Mouse (Mus musculus) heart, embryonic 14.5 days (tissue): Measurements from ENCODE around the gene Gucy2d. TPM values are rescaled to one million over a fixed set of nuclear protein-coding genes. Genes with fewer than 3 reads are reported as not detected.

Experiments used
- ATAC-seq: fragments of 200-750 bp; cut with Nextera tagmentation; 2 replicates; pipeline ENCODE4 v1.8.0; 2017; ENCODE audit warnings: low read depth, moderate TSS enrichment; ENCODE audit not compliant: insufficient number of reproducible peaks, insufficient read depth, low FRiP score
- H3K27ac ChIP-seq, 2 experiments: fragments of 200-500 bp in 1 of 2; fragments of 300-500 bp in 1 of 2; sonication (generic) in 1 of 2; replicated peaks in 1 of 2; 2 replicates each; pipeline ENCODE4 v1.5.1; 2012 to 2014; ENCODE audit warnings: low read depth in 2 of 2, low read length in 2 of 2, control low read depth in 1 of 2, mild to moderate bottlenecking in 1 of 2, mixed read lengths in 1 of 2; ENCODE audit not compliant: control insufficient read depth in 1 of 2, insufficient read depth in 1 of 2
- H3K27me3 ChIP-seq: fragments of 300-500 bp; sonication (generic); 2 replicates; pipeline ENCODE4 v1.6.1; 2014; ENCODE audit warnings: mild to moderate bottlenecking, low read length, control low read depth; ENCODE audit not compliant: control insufficient read depth, insufficient read depth
- H3K36me3 ChIP-seq: fragments of 300-500 bp; sonication (generic); 2 replicates; pipeline ENCODE4 v1.6.1; 2014; ENCODE audit warnings: mild to moderate bottlenecking, control low read depth, low read length, mixed read lengths; ENCODE audit not compliant: control insufficient read depth, insufficient read depth
- H3K4me1 ChIP-seq, 2 experiments: fragments of 200-500 bp in 1 of 2; fragments of 300-500 bp in 1 of 2; sonication (generic) in 1 of 2; 2 replicates each; pipeline ENCODE4 v1.6.1; 2012 to 2014; ENCODE audit warnings: low read length in 2 of 2, control low read depth in 1 of 2, mixed read lengths in 1 of 2; ENCODE audit not compliant: control insufficient read depth in 2 of 2, insufficient read depth in 2 of 2
- H3K4me2 ChIP-seq: fragments of 300-500 bp; sonication (generic); 2 replicates; pipeline ENCODE4 v1.6.1; 2014; ENCODE audit warnings: mild to moderate bottlenecking, low read length
- H3K4me3 ChIP-seq, 2 experiments: fragments of 200-500 bp in 1 of 2; fragments of 300-500 bp in 1 of 2; sonication (generic) in 1 of 2; 2 replicates each; pipeline ENCODE4 v1.5.1; 2012 to 2014; ENCODE audit warnings: low read length in 2 of 2, mild to moderate bottlenecking in 2 of 2, control low read depth in 1 of 2, low read depth in 1 of 2, moderate library complexity in 1 of 2; ENCODE audit not compliant: control insufficient read depth in 1 of 2, insufficient read depth in 1 of 2
- H3K9ac ChIP-seq: fragments of 300-500 bp; sonication (generic); 2 replicates; pipeline ENCODE4 v1.6.1; 2014; ENCODE audit warnings: mild to moderate bottlenecking, low read length
- H3K9me3 ChIP-seq: fragments of 300-500 bp; sonication (generic); 2 replicates; pipeline ENCODE4 v1.6.1; 2016; ENCODE audit warnings: low read length, control low read depth; ENCODE audit not compliant: control insufficient read depth
- WGBS: fragments of 180-500 bp; shearing (Covaris S2); extraction: QIAGEN DNeasy Blood & Tissue Kit; methylation state at CpG from one replicate; pipeline ENCODE4 v1.1.7; 2014; 5-methylcytosine and 5-hydroxymethylcytosine counted together
- polyA plus RNA-seq: library from polyadenylated mRNA; unstranded; fragments of >200 nt; fragmentation: Nextera tagmentation; extraction: Ambion mirVana; gene quantifications from 2 replicates; pipeline ENCODE4 v1.2.1, GENCODE M21; 2014

Gene Gucy2d
- polyA plus RNA-seq, 1 experiment from 2014 or later, result not detected

DNA sequence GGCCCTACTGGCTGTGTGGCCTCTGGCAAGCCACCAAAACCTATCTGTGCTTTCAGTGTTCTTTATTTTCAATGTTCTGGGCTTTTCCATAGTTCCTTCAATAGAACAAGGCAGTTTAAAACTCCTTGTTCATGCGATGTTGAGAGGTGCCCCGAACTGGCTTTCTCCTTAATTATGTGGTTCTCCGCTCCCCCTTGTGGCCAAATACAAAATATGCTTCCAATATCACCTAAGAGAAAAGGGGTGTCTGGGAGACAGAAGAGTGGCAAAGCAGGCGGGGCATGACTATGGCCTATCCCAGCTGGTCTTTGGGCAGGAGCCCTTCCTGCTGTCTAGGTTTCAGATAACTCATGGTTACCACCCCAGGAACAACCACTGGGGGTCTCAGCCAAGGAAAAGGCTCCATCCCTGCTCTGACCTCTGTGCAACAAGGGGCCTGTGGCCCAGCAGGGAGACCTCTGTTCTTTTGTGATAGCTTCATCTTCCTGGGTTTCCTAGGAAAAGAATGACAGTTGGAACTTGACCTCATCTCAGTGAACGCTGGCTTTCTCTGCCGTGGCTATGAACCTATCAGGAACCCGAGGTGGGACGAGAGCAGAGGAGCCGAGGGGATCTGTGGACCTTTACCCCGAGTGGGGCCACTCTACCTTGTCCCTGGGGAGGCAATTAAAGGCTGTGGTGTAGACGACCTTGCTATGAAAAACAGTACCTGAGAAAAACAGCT lies 7.5 kb downstream of the Gucy2d start:
- H3K4me2 ChIP-seq, result no peak overlapping the region
- ATAC-seq, result no peak
- H3K4me3 ChIP-seq, result no peak overlapping the region
- no peaks in the 10 kb centered on the region for H3K4me1 ChIP-seq
- no peak overlapping the region for H3K9ac ChIP-seq
- no peaks in the 10 kb centered on the region for H3K36me3 ChIP-seq
- WGBS, result 61% methylated on average over 11 of the region's 11 CpGs
- H3K27me3 ChIP-seq, result no peaks in the 10 kb centered on the region
- no peak overlapping the region for H3K27ac ChIP-seq
- H3K9me3 ChIP-seq, result no peaks in the 10 kb centered on the region

DNA sequence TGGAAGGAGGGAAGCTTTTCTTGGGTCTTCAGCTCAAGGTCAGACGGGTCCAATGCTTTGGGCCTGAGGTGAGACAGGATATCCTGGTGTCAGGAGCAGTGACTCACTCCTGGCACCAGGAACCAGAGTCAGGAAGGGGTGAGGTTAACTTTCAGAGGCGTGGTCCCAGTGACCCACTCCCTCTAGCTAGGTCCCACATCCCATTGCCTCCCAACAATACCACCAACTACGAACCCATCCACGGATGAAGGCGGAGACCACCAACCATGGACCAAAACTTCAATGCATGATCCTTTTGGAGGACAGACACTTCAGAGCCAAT lies 8.1 kb downstream of the Gucy2d start:
- no peaks in the 10 kb centered on the region for H3K9me3 ChIP-seq
- WGBS, result 78% methylated on average over 5 of the region's 5 CpGs
- no peaks in the 10 kb centered on the region for H3K4me1 ChIP-seq
- H3K27ac ChIP-seq, result no peak overlapping the region
- H3K36me3 ChIP-seq, result no peaks in the 10 kb centered on the region
- H3K9ac ChIP-seq, result no peak overlapping the region
- H3K4me2 ChIP-seq, result no peak overlapping the region
- no peak for ATAC-seq
- H3K27me3 ChIP-seq, result no peaks in the 10 kb centered on the region
- H3K4me3 ChIP-seq, result no peak overlapping the region

DNA sequence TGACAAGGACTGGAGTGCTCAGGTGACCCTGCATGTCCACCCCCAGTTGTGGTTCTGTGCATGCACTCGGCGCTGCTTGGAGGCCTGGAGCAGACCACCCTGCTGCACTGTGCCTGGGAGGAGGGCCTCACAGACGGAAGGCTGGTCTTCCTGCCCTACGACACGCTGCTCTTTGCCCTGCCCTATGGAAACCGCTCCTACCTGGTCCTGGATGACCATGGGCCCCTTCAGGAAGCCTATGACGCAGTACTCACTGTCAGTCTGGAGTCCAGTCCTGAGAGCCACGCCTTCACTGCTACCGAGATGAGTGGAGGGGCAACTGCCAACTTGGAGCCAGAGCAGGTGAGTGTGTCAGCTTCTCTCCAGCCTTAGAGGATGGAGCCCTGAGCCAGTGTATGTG lies 9.5 kb downstream of the Gucy2d start:
- Histone ChIP-seq H3K36me3 (no peaks in the 10 kb centered on the region), H3K27ac (no peak overlapping the region), H3K27me3 (no peaks in the 10 kb centered on the region), H3K4me1 (peaks cover 0 to 4% of the 10 kb centered on the region in 2 experiments; a peak in 2 of 4 replicates), H3K4me2 (no peak overlapping the region), H3K9me3 (no peaks in the 10 kb centered on the region), H3K9ac (no peak overlapping the region), H3K4me3 (no peak overlapping the region)
- 74% methylated on average over 9 of the region's 9 CpGs for WGBS
- no peak for ATAC-seq

DNA sequence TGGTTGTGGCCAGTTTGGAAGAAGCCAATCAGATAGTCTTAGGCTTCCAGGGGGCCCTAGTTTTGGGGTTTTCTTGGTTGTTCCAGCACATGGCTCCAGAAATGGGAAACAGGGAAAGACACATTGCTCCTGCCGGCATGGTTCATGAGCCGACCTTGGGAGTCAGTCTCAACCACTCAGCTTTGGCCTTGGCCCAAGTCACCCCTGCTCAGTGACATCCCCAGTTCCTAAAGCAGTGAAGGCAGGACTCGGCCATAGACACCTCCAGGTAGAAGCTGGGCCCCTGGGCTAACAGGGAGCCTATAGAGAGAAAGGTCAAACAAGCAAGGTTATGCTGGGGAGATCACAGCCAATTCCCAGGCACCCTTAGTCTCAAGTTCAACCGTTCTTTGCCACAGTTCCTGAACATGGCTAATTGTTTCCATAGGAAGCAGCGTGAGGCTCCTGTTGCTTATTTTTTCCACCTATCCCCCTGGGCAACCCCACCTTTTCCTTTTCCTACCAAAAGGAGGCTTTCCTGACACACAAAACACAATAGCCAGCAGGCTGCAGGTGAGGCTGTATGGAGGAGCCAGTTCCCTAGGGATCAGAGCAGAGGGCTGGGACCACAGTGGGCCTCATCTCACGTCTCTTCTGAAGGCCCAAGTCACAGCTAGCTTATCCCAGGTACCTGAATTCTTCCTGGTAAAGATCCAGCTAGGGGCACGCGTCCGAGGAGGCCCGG lies 14.3 kb downstream of the Gucy2d start:
- Histone ChIP-seq H3K9me3 (no peaks in the 10 kb centered on the region), H3K36me3 (no peaks in the 10 kb centered on the region), H3K27me3 (no peaks in the 10 kb centered on the region), H3K4me3 (no peak overlapping the region), H3K27ac (no peak overlapping the region), H3K4me1 (peaks cover 0 to 6% of the 10 kb centered on the region in 2 experiments; a peak in 2 of 4 replicates), H3K9ac (no peak overlapping the region), H3K4me2 (no peak overlapping the region)
- ATAC-seq, result no peak
- 64% methylated on average over 10 of the region's 10 CpGs for WGBS

DNA sequence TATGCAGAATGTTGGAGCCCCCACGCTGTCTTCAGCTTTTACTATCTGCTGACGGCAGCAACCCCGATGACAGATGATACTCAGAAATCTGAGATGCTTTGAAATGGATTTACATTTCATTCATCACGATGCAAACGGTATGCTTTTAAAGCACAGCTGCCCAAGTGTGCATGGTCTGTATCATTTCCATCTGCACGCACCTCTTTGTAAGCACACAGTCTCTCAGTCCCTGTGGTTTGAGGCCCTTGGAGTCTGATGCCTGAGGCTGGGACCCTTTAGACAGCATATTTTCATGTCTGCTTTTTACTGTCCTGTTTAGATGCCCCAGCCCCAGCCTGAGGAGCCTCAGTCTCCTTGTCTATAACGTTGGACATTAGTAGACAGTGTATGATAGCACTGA lies 20.1 kb downstream of the Gucy2d start:
- Histone ChIP-seq H3K9ac (no peak overlapping the region), H3K9me3 (no peaks in the 10 kb centered on the region), H3K36me3 (no peaks in the 10 kb centered on the region), H3K27me3 (no peaks in the 10 kb centered on the region), H3K4me1 (no peaks in the 10 kb centered on the region), H3K27ac (no peak overlapping the region), H3K4me2 (no peak overlapping the region), H3K4me3 (no peak overlapping the region)
- ATAC-seq, result no peak
- WGBS, result 57% methylated on average over 7 of the region's 7 CpGs

DNA sequence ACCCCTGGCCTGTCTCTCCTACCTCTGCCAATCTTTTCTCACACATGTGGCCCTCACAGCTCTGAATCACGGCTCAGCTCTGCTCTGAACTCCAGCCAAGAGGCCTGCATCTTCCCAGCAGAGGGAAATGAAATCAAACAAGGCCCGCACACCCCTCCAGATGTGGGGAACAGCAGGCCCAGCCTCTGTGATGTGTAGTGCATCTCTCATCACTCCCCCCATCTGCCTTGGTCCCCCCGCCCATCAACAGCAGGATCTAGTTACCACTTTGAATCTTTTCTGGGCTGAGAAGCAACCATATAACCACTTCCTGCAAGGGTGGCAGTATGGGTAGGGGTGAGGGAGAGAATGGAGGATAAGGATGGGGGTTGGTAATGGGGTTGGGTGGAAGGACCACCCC lies 28.9 kb downstream of the Gucy2d start:
- 65% methylated on average over 3 of the region's 3 CpGs for WGBS
- H3K36me3 ChIP-seq, result no peaks in the 10 kb centered on the region
- no peak overlapping the region for H3K9ac ChIP-seq
- H3K27ac ChIP-seq, result no peak overlapping the region
- H3K4me3 ChIP-seq, result no peak overlapping the region
- no peak overlapping the region for H3K4me2 ChIP-seq
- no peaks in the 10 kb centered on the region for H3K27me3 ChIP-seq
- no peaks in the 10 kb centered on the region for H3K9me3 ChIP-seq
- H3K4me1 ChIP-seq, result peaks cover 0 to 1% of the 10 kb centered on the region in 2 experiments; a peak in 1 of 4 replicates
- no peak; the same call in 1 of the 2 replicates for ATAC-seq

DNA sequence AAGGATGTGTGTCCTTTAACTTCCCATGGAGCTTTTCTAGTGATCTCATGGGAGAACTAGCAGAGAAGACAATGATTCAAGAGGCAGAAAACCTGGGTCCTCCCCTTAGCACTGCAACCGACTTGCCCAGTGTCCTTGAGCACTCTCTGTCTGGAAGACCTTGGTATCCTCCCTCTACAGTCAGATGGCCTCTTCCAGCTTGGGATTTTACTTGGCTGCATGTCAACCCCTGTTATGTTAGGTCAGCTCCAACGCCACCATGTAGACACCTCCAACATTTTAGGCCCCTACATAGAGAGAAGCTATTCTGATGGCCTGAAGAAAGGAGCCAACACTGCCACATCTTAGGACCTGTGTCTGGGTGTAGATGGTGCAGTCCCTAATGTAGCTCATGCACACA lies 32.3 kb downstream of the Gucy2d start:
- Histone ChIP-seq H3K4me1 (peaks cover 3 to 4% of the 10 kb centered on the region in 2 experiments; a peak in 2 of 4 replicates), H3K4me3 (no peak overlapping the region), H3K9me3 (no peaks in the 10 kb centered on the region), H3K36me3 (no peaks in the 10 kb centered on the region), H3K27me3 (no peaks in the 10 kb centered on the region), H3K9ac (no peak overlapping the region), H3K4me2 (no peak overlapping the region), H3K27ac (no peak overlapping the region)
- ATAC-seq, result no peak
- 76% methylated on average over 2 of the region's 2 CpGs for WGBS
